Mouse (Mus musculus) ES-E14 (cell line): Measurements from ENCODE around the gene Cenpt.

ENCODE experiments used
- CHD2 ChIP-seq: IDR thresholded peaks from 2 replicates; pipeline ENCODE4 v1.6.1; 2014; ENCODE audit warnings: mild to moderate bottlenecking, low read depth, low read length, inconsistent platforms
- HCFC1 ChIP-seq: IDR thresholded peaks from 2 replicates; pipeline ENCODE4 v1.6.1; 2012; ENCODE audit warnings: low read length, inconsistent platforms, borderline replicate concordance; ENCODE audit not compliant: insufficient read depth
- MAFK ChIP-seq: IDR thresholded peaks from 2 replicates; pipeline ENCODE4 v1.6.1; 2014; ENCODE audit warnings: mild to moderate bottlenecking, low read depth, low read length, inconsistent platforms; ENCODE audit not compliant: insufficient read depth
- ZC3H11A ChIP-seq: IDR thresholded peaks from 2 replicates; pipeline ENCODE4 v1.6.1; 2012; ENCODE audit warnings: low read depth, mild to moderate bottlenecking, inconsistent platforms, low read length, borderline replicate concordance

- TF ChIP-seq MAFK: no peak
- TF ChIP-seq ZC3H11A: no peak
- no peak for TF ChIP-seq HCFC1
- no peak for TF ChIP-seq CHD2
Measured at GRCm38 (mm10) chr8:105808480-105808879, 44.6 kb downstream of the Cenpt start.
